Mouse (Mus musculus): ENCODE results near the gene Myh6. TPM values are rescaled to one million over a fixed set of nuclear protein-coding genes. Genes with fewer than 3 reads are reported as not detected.

Myh6 gene
- polyA plus RNA-seq, 1 experiment: 1.4 TPM

DNA sequence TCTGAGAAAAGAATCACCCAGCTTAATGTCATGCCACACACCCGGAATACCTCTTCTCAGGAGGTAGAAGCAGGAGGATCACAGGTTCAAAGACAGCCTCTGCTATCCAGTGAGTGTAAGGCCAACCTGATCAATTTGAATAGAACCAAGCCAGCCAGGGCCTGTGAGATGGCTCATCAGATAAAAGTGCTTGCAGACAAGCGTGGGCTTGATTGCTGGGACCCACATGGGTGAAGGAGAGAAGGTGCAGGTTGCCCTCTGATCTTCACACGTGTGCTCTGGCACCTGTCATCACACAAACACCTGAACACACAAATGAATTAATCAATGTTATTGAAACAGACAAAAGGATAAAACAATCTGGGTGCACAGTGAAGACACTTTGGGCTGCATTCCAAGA, 39.8 kb upstream of the Myh6 start:
- TF ChIP-seq POLR2A (IDR thresholded peaks at IDR 0.05; ENCODE audit: control insufficient read depth, low read depth, low read length) (no peak), CTCF (IDR thresholded peaks at IDR 0.05; ENCODE audit: control insufficient read depth, insufficient read depth, insufficient replicate concordance, low read depth, low read length) (no peak)
- Histone ChIP-seq H3K4me1 (ENCODE audit: control insufficient read depth, insufficient read depth, low read length) (peaks cover 6% of the 10 kb centered on the region), H3K4me3 (ENCODE audit: control insufficient read depth, low read depth, low read length) (no peak overlapping the region), H3K27me3 (ENCODE audit: control insufficient read depth, insufficient read depth, low read length) (no peaks in the 10 kb centered on the region), H3K27ac (ENCODE audit: control insufficient read depth, insufficient read depth, low read depth, low read length) (no peak overlapping the region), H3K36me3 (ENCODE audit: control insufficient read depth, insufficient read depth, low read length) (no peaks in the 10 kb centered on the region)

DNA sequence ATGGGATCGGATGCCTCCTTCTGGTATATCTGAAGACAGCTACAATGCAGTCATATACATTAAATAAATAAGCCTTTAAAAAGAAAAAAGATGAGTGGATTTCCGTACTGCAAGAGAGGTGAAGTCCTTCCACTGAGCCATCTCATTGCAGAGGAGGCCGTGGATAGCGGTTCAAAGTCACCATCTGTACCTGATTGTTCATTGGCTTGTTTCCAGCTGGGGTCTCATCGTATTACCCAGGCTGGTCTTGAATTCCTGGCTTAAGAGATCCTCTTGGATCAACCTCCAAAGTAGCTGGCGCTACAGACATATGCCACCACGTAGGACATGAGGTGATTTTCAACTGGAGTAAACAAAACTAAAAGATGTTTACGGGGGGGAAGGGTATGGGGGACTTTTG, 39.2 kb upstream of the Myh6 start:
- Histone ChIP-seq H3K4me1 (ENCODE audit: control insufficient read depth, insufficient read depth, low read length) (peaks cover 6% of the 10 kb centered on the region), H3K27ac (ENCODE audit: control insufficient read depth, insufficient read depth, low read depth, low read length) (no peak overlapping the region), H3K27me3 (ENCODE audit: control insufficient read depth, insufficient read depth, low read length) (no peaks in the 10 kb centered on the region), H3K36me3 (ENCODE audit: control insufficient read depth, insufficient read depth, low read length) (no peaks in the 10 kb centered on the region), H3K4me3 (ENCODE audit: control insufficient read depth, low read depth, low read length) (no peak overlapping the region)
- no peak for TF ChIP-seq CTCF (IDR thresholded peaks at IDR 0.05; ENCODE audit: control insufficient read depth, insufficient read depth, insufficient replicate concordance, low read depth, low read length)
- TF ChIP-seq POLR2A (IDR thresholded peaks at IDR 0.05; ENCODE audit: control insufficient read depth, low read depth, low read length): no peak

DNA sequence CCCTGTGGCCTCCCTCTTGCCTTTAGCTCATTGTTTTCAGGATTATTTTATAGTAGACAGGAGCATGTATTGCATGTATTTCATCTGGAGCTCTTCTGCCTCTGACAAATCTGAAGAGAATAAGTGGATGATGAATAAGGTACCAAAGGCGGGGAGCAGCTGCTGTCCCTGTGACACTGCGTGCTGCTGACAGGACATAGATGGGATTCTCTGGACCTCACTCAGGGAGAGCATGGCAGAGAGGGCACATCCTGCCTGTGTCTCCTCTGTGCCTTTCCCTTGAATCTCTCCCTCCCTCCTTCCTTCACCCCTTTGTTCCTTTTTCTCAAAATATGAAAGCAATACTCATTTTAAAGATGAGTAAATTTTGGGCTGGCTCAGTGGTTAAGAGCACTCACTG, 38.8 kb upstream of the Myh6 start:
- Histone ChIP-seq H3K27ac (ENCODE audit: control insufficient read depth, insufficient read depth, low read depth, low read length) (no peak overlapping the region), H3K4me3 (ENCODE audit: control insufficient read depth, low read depth, low read length) (no peak overlapping the region), H3K36me3 (ENCODE audit: control insufficient read depth, insufficient read depth, low read length) (no peaks in the 10 kb centered on the region), H3K27me3 (ENCODE audit: control insufficient read depth, insufficient read depth, low read length) (no peaks in the 10 kb centered on the region), H3K4me1 (ENCODE audit: control insufficient read depth, insufficient read depth, low read length) (peaks cover 6% of the 10 kb centered on the region)
- TF ChIP-seq POLR2A (IDR thresholded peaks at IDR 0.05; ENCODE audit: control insufficient read depth, low read depth, low read length) (no peak), CTCF (IDR thresholded peaks at IDR 0.05; ENCODE audit: control insufficient read depth, insufficient read depth, insufficient replicate concordance, low read depth, low read length) (no peak)

DNA sequence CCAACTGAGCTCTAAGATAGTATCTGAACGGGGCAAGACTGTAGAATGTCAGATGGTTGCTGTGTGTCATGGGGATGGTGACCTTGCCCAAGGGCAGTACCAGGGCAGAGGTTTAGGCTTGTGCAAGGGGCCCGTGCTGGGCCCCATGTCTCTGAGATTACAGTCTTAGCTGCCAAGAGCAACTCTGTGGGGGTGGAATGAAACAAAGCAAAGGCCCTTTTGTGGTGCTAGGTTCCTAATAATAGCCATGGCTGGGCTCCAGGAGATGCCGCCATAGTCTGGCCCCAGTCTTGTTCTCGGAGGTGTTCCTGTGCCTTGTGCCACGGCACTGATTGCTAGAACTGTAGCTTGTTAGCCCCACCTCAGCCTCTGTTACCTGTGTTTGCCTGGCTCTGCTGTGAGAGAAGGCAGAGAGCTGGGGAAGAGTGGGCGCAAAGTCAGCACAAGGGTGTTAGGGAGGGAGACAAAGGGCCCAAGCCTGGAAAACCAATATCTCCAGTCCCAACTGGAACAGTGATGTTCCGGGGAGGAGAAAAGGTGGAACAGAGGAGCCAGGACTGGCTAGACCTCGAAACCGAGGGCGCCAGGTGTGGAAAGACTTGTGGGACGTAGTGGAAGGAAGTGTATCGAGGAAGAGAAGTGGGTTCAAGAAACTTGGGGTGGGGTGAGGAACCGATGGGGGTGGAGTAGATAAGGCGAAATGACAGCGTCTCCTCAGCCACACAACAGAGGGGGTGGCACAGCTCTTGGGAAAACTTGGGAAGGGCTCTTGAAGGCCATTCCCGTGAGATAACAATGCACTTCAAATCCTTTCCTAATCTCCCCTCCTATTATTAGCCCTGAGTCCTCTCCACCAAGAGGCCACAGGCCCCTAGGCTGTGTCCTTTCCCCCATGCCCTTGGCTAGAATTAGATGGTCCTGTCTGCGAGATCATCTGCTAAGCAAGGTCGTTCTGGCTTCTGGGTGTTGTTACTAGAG, 37.4 kb upstream of the Myh6 start:
- Histone ChIP-seq H3K27ac (ENCODE audit: control insufficient read depth, insufficient read depth, low read depth, low read length) (peak overlapping the region; percentile 67), H3K4me1 (ENCODE audit: control insufficient read depth, insufficient read depth, low read length) (peaks cover 6% of the 10 kb centered on the region), H3K36me3 (ENCODE audit: control insufficient read depth, insufficient read depth, low read length) (no peaks in the 10 kb centered on the region), H3K27me3 (ENCODE audit: control insufficient read depth, insufficient read depth, low read length) (no peaks in the 10 kb centered on the region), H3K4me3 (ENCODE audit: control insufficient read depth, low read depth, low read length) (no peak overlapping the region)
- TF ChIP-seq CTCF (IDR thresholded peaks at IDR 0.05; ENCODE audit: control insufficient read depth, insufficient read depth, insufficient replicate concordance, low read depth, low read length) (no peak), POLR2A (IDR thresholded peaks at IDR 0.05; ENCODE audit: control insufficient read depth, low read depth, low read length) (no peak)

GRCm38 (mm10) chr14:55002687-55003120, 36.0 kb upstream of the Myh6 start:
- Histone ChIP-seq H3K27me3 (ENCODE audit: control insufficient read depth, insufficient read depth, low read length) (no peaks in the 10 kb centered on the region), H3K27ac (ENCODE audit: control insufficient read depth, insufficient read depth, low read depth, low read length) (peak overlapping the region; percentile 82), H3K4me1 (ENCODE audit: control insufficient read depth, insufficient read depth, low read length) (peaks cover 6% of the 10 kb centered on the region), H3K4me3 (ENCODE audit: control insufficient read depth, low read depth, low read length) (no peak overlapping the region), H3K36me3 (ENCODE audit: control insufficient read depth, insufficient read depth, low read length) (no peaks in the 10 kb centered on the region)
- no peak for TF ChIP-seq CTCF (IDR thresholded peaks at IDR 0.05; ENCODE audit: control insufficient read depth, insufficient read depth, insufficient replicate concordance, low read depth, low read length)
- TF ChIP-seq POLR2A (IDR thresholded peaks at IDR 0.05; ENCODE audit: control insufficient read depth, low read depth, low read length): no peak

DNA sequence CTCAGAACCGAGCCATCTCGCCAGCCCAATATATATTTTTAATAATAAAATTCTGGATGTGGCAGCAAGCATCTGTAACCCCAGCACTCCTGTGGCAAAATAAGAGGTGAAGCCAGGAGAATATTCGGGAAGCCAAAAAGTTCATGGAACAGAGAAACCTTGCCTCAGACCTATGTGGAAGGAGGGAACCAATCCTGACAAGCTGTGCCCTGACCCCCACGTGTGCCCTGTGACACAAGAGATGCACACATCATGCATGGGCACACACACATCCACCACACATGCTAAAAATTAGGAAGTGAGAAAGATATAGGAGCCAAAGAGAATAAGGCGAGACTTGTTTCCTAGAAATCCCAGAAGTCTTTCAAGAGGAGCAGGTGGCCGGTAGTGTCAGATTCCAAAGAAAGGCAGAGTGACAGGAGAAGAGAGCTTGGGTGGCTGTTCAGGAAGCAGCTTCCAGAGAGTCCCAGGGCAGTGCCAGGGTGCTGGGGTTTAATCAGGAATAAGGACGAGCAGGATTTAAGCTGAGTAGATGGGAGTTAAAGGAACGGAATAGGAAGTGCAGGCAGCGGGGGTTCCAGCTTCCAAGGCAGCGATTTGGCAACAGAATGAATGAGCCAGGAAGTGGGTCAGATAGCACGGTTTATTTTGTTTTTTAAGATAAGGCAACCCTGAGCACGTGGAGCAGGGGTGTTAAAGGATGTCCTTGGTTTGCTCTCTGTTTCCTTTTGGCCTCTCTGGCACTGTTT, 35.4 kb upstream of the Myh6 start:
- Histone ChIP-seq H3K27me3 (ENCODE audit: control insufficient read depth, insufficient read depth, low read length) (no peaks in the 10 kb centered on the region), H3K4me1 (ENCODE audit: control insufficient read depth, insufficient read depth, low read length) (peaks cover 6% of the 10 kb centered on the region), H3K4me3 (ENCODE audit: control insufficient read depth, low read depth, low read length) (no peak overlapping the region), H3K36me3 (ENCODE audit: control insufficient read depth, insufficient read depth, low read length) (no peaks in the 10 kb centered on the region), H3K27ac (ENCODE audit: control insufficient read depth, insufficient read depth, low read depth, low read length) (peak overlapping the region; percentile 82; the same call in 1 of the 2 replicates)
- TF ChIP-seq CTCF (IDR thresholded peaks at IDR 0.05; ENCODE audit: control insufficient read depth, insufficient read depth, insufficient replicate concordance, low read depth, low read length): no peak
- TF ChIP-seq POLR2A (IDR thresholded peaks at IDR 0.05; ENCODE audit: control insufficient read depth, low read depth, low read length): peak; percentile 9; the same call in 1 of the 2 replicates

DNA sequence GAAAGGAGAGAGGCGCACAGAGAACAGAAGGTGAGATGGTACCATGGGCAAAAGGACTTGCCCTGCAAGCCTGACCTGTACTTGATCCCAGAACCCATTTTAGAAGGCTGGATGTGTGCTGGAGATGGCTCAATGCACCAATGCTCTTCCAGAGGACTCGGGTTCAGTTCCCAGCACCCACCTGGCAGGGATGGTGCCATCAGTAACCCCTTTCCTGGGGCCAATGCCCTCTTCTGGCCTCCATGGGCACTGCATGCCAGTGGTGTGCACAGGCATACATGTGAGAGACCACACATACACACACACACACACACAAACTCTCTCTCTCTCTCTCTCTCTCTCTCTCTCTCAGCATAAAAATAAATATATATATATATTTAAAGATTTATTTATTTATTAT, 34.7 kb upstream of the Myh6 start:
- Histone ChIP-seq H3K4me3 (ENCODE audit: control insufficient read depth, low read depth, low read length) (no peak overlapping the region), H3K4me1 (ENCODE audit: control insufficient read depth, insufficient read depth, low read length) (peaks cover 6% of the 10 kb centered on the region), H3K27ac (ENCODE audit: control insufficient read depth, insufficient read depth, low read depth, low read length) (no peak overlapping the region), H3K36me3 (ENCODE audit: control insufficient read depth, insufficient read depth, low read length) (no peaks in the 10 kb centered on the region), H3K27me3 (ENCODE audit: control insufficient read depth, insufficient read depth, low read length) (no peaks in the 10 kb centered on the region)
- TF ChIP-seq CTCF (IDR thresholded peaks at IDR 0.05; ENCODE audit: control insufficient read depth, insufficient read depth, insufficient replicate concordance, low read depth, low read length) (peak; percentile 21; the same call in 1 of the 2 replicates), POLR2A (IDR thresholded peaks at IDR 0.05; ENCODE audit: control insufficient read depth, low read depth, low read length) (no peak)
